Mouse (Mus musculus) cortical plate, adult 2 months (tissue): Measurements from ENCODE around the gene Zfp711. TPM values are rescaled to one million over a fixed set of nuclear protein-coding genes. Genes with fewer than 3 reads are reported as not detected.

Source experiments
- H3K27ac ChIP-seq: fragments of 200-500 bp; 2 replicates; pipeline ENCODE4 v1.5.1; 2012; ENCODE audit warnings: low read length, control low read depth, inconsistent platforms; ENCODE audit not compliant: insufficient read depth
- H3K4me1 ChIP-seq: fragments of 200-500 bp; 2 replicates; pipeline ENCODE4 v1.6.1; 2011; ENCODE audit warnings: low read length; ENCODE audit not compliant: control insufficient read depth, insufficient read depth
- H3K4me3 ChIP-seq: fragments of 200-500 bp; 2 replicates; pipeline ENCODE4 v1.5.1; 2011; ENCODE audit warnings: mild to moderate bottlenecking, low read length, control low read depth; ENCODE audit not compliant: insufficient read depth
- CTCF ChIP-seq: fragments of 200-500 bp; IDR thresholded peaks from 2 replicates; pipeline ENCODE4 v1.5.1; 2011; ENCODE audit warnings: mild to moderate bottlenecking, control low read depth, low read length; ENCODE audit not compliant: insufficient read depth; ENCODE audit errors: extremely low read depth
- POLR2A ChIP-seq: fragments of 200-500 bp; IDR thresholded peaks from 2 replicates; pipeline ENCODE4 v1.6.1; 2011; ENCODE audit warnings: mild to moderate bottlenecking, low read length, control low read depth; ENCODE audit not compliant: insufficient read depth; ENCODE audit errors: extremely low read depth
- polyA plus RNA-seq: library from polyadenylated mRNA; depleted of rRNA; stranded (reverse); fragments of >200 nt; gene quantifications from 2 replicates; pipeline ENCODE4 v1.2.3, GENCODE M21; 2012; rRNA removed

Gene Zfp711
- 8.9 and 9.1 TPM in 2 replicates for polyA plus RNA-seq

DNA sequence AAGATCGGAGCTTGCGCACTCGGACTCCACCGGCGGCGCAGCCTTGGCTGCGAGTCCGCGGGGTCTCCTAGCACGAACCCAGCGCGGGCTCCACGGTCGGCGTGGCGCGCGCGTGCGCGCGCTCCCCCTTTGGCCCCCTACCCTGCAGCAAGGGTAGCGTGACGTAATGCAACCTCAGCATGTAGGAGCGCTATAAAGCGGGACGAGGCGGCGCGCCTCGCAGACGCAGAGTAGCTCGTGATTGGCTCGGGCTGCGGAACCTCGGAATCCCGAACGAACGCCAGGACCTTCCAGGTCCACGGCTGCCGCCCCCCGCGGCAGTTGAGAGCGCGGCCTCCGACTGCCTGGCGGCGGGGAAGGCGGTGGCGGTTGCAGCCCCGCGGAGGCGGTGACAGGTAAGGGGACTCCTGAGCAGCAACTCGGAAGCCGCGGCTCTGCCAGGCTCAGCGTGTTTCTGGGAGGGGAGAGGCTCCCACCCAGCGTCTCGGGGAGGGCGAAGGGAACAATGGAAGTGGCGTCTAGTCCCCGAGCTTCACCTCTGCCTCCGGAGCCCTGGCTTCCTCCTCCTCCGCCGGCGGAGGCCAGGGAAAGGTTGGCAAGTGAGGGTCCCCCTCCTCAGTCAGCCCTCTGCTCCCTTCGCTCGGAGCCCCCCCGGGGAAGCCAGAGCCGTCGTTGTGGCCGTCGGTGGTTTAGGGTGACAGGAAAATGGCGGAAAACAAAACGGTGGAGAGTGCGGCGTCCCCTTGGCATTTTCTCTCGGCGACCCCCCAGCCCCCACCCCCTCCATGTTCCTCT lies at the start of gene Zfp711:
Gene Zfp711 (plus strand): TSS at position 16 of the 795 bp plus-strand sequence.
- no peaks in the 10 kb centered on the region for H3K4me1 ChIP-seq

DNA sequence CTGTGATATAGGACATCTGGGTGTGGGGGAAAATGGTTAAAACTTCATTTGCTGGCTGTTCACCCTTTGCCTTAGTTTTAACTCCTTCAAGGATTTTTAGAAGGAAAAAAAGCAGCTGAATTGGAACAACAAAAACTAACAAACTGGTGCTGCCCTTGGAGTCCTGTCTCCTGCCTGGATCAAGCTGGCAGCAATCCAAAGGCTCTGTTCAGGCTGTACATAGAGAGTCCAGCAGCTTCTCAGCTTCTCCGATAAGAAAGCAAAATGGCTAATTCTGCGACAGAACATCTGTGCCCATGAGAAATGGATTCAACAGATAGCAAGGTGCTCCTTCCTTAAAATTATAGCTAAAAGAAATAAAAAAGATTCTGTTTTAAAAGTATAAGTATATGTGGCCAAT lies 32.6 kb upstream of the Zfp711 start:
- Histone ChIP-seq H3K4me3 (no peak overlapping the region), H3K27ac (no peak overlapping the region), H3K4me1 (no peaks in the 10 kb centered on the region)
- TF ChIP-seq CTCF (no peak), POLR2A (no peak)

More for the DNA sequence above, at the start of gene Zfp711:
- H3K4me3 ChIP-seq, result peak within 1 kb of the TSS; percentile 48
- peak within 1 kb of the TSS; percentile 64; the same call in 1 of the 2 replicates for H3K27ac ChIP-seq
- TF ChIP-seq CTCF (no peak), POLR2A (peak; percentile 91)

DNA sequence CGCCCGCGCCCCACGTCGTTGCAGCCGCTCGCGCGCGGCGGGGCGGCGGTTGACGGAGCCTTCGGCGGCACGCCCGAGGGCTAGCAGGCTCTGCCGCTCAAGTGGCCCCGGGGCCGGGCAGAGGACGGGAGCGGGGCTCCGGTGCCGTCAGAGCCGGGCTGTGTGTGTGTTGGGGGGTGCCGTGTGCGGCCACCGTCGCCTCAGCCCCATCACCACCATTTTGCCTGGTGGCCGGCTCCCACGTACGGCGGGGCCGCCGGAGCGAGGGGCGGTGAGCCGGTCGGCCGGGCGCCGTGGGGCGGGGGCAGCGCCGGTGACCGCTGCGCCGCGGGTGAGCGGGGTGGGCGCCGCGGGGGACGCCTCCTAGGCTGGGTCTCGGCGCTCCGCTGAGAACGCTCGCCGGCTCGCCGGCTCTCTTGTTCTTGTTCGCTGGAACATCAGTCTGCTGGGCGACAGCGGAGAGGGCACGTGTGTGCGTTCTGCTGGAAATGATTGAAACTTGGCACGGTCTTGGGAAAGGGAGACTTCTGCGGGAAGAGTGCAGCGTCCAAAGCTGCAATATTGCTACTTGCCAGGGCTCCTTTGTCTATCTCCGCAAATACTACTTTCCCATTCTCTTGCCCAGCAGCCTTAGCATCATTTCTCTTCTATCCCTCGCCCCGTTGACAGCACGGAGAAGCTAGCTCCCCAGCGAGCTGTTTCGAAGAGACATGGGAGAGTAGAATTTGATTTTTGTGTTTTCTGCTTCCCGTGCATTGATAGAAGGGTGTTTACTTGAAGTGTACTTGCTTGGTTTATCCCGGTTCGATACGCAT lies 1.2 kb downstream of the Zfp711 start:
- Histone ChIP-seq H3K4me1 (no peaks in the 10 kb centered on the region), H3K4me3 (peak overlapping the region; percentile 48), H3K27ac (no peak overlapping the region)
- TF ChIP-seq CTCF, result no peak

GRCm38 (mm10) chrX:112675525-112675924 lies 75.2 kb downstream of the Zfp711 start:
- H3K4me1 ChIP-seq, result no peaks in the 10 kb centered on the region
- H3K27ac ChIP-seq, result no peak overlapping the region
- no peak overlapping the region for H3K4me3 ChIP-seq
- TF ChIP-seq POLR2A (no peak), CTCF (no peak)

DNA sequence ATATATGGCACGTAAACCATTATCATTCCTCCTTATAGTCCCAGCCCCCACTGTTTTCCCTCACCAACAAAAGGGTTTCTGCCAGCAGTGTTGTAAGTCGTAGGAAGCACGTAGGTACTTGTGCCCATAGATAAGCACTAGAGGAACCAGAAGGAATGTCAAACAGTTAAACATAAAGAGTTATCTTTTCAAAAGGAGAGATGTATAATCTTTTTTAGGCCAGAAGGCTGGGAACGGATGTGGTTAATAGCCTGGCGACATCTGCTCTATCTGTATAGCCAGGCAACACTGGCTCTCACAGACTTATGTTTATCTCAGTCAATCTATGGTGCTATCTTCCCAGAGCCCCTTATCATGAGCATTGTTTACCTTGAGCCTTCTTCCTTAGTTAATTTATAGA lies 80.3 kb downstream of the Zfp711 start:
- TF ChIP-seq CTCF (no peak), POLR2A (no peak)

More for the DNA sequence above, 80.3 kb downstream of the Zfp711 start:
- Histone ChIP-seq H3K4me1 (no peaks in the 10 kb centered on the region), H3K27ac (no peak overlapping the region), H3K4me3 (no peak overlapping the region)

Other genes starting within 250 kb of the Zfp711 start
- not detected in 2 replicates for gene Satl1, start 193.7 kb upstream of the Zfp711 start, polyA plus RNA-seq
- not detected in 2 replicates for gene 2010106E10Rik, start 105.3 kb upstream of the Zfp711 start, polyA plus RNA-seq
- 0.02 TPM in 1 of 2 replicates, not detected in the other for gene Pof1b, start 98.1 kb downstream of the Zfp711 start, polyA plus RNA-seq